Mouse (Mus musculus) hindbrain, embryonic 11.5 days (tissue): ENCODE measurements around the gene Ifitm10. TPM values are rescaled to one million over a fixed set of nuclear protein-coding genes. Genes with fewer than 3 reads are reported as not detected.
"Not testable (repeated sequence)": the region's sequence is repeated elsewhere in the genome, so short reads cannot be mapped to it uniquely, and the experiment has no call there.

Experiments
- ATAC-seq: fragments of 200-750 bp; cut with Nextera tagmentation; 2 replicates; pipeline ENCODE4 v1.8.0; 2017; ENCODE audit warnings: mild to moderate bottlenecking, moderate TSS enrichment, moderate library complexity; ENCODE audit not compliant: low FRiP score
- DNase-seq: peaks from one replicate; pipeline ENCODE4 v3.0.0-alpha.2; 2015; ENCODE audit warnings: low spot score
- H3K27ac ChIP-seq: fragments of 300-500 bp; sonication (generic); 2 replicates; pipeline ENCODE4 v1.5.1; 2014; ENCODE audit warnings: mild to moderate bottlenecking, low read depth, low read length
- H3K27me3 ChIP-seq: fragments of 300-500 bp; sonication (generic); 2 replicates; pipeline ENCODE4 v1.6.1; 2014; ENCODE audit warnings: mild to moderate bottlenecking, low read length, moderate library complexity, mixed read lengths; ENCODE audit not compliant: control insufficient read depth, insufficient read depth
- H3K36me3 ChIP-seq: fragments of 300-500 bp; sonication (generic); 2 replicates; pipeline ENCODE4 v1.6.1; 2014; ENCODE audit warnings: mild to moderate bottlenecking, low read length, moderate library complexity, mixed read lengths; ENCODE audit not compliant: control insufficient read depth, insufficient read depth
- H3K4me1 ChIP-seq: fragments of 300-500 bp; sonication (generic); replicated peaks from 2 replicates; pipeline ENCODE4 v1.6.1; 2014; ENCODE audit warnings: low read length, mixed read lengths; ENCODE audit not compliant: control insufficient read depth, insufficient read depth
- H3K4me2 ChIP-seq: fragments of 300-500 bp; sonication (generic); replicated peaks from 2 replicates; pipeline ENCODE4 v1.6.1; 2014; ENCODE audit warnings: mild to moderate bottlenecking, low read depth, low read length
- H3K4me3 ChIP-seq: fragments of 300-500 bp; sonication (generic); 2 replicates; pipeline ENCODE4 v1.5.1; 2014; ENCODE audit warnings: low read depth, low read length
- H3K9ac ChIP-seq: fragments of 300-500 bp; sonication (generic); 2 replicates; pipeline ENCODE4 v1.6.1; 2014; ENCODE audit warnings: low read depth, low read length
- H3K9me3 ChIP-seq: fragments of 300-500 bp; sonication (generic); 2 replicates; pipeline ENCODE4 v1.6.1; 2016; ENCODE audit warnings: low read length; ENCODE audit not compliant: control insufficient read depth
- WGBS: fragments of 180-500 bp; shearing (Covaris S2); extraction: QIAGEN DNeasy Blood & Tissue Kit; methylation state at CpG from one replicate; pipeline ENCODE4 v1.1.7; 2014; 5-methylcytosine and 5-hydroxymethylcytosine counted together
- polyA plus RNA-seq: library from polyadenylated mRNA; unstranded; fragments of >200 nt; fragmentation: Nextera tagmentation; extraction: Ambion mirVana; gene quantifications from 2 replicates; pipeline ENCODE4 v1.2.1, GENCODE M21; 2014

Gene Ifitm10
- polyA plus RNA-seq, 1 experiment from 2014 or later, result 0.39 TPM

- Histone ChIP-seq H3K27ac (no peak overlapping the region), H3K4me1 (no peaks in the 10 kb centered on the region), H3K27me3 (no peaks in the 10 kb centered on the region), H3K36me3 (no peaks in the 10 kb centered on the region), H3K4me2 (no peak overlapping the region), H3K9me3 (no peaks in the 10 kb centered on the region), H3K9ac (no peak overlapping the region), H3K4me3 (no peak overlapping the region)
- 43% methylated on average over 6 of the region's 6 CpGs for WGBS
- DNase-seq (peak; percentile 71), ATAC-seq (0 out of 2 replicates have a peak, but pooled peaks have one; percentile 27)
These were observed 57.0 kb downstream of the Ifitm10 start for GRCm38 (mm10) chr7:142316558-142316957.

GRCm38 (mm10) chr7:142314600-142315285 lies 58.8 kb downstream of the Ifitm10 start:
- WGBS, result 50% methylated on average over 5 of the region's 5 CpGs
- Histone ChIP-seq H3K36me3 (no peaks in the 10 kb centered on the region), H3K9ac (no peak overlapping the region), H3K4me1 (no peaks in the 10 kb centered on the region), H3K9me3 (no peaks in the 10 kb centered on the region), H3K4me3 (no peak overlapping the region), H3K4me2 (no peak overlapping the region), H3K27me3 (no peaks in the 10 kb centered on the region), H3K27ac (no peak overlapping the region)
- DNase-seq (no peak), ATAC-seq (no peak)

GRCm38 (mm10) chr7:142303929-142304328 lies 69.6 kb downstream of the Ifitm10 start:
- H3K4me3 ChIP-seq, ATAC-seq, DNase-seq, H3K9ac ChIP-seq, H3K9me3 ChIP-seq, H3K4me1 ChIP-seq, H3K4me2 ChIP-seq, H3K27ac ChIP-seq, H3K27me3 ChIP-seq, H3K36me3 ChIP-seq: not testable (repeated sequence)
- 84% methylated on average over 1 of the region's 1 CpGs for WGBS

GRCm38 (mm10) chr7:142303249-142303648 lies 70.3 kb downstream of the Ifitm10 start, which contains the start of gene Krtap5-4:
Gene Krtap5-4 (plus strand): TSS chr7:142303549.
- ATAC-seq, result no peak
- no peak within 1 kb of the TSS for H3K4me3 ChIP-seq
- no peaks in the 10 kb centered on the region for H3K4me1 ChIP-seq
- H3K27ac ChIP-seq, result no peak within 1 kb of the TSS
- no peak for DNase-seq
- no peaks in the 10 kb centered on the region for H3K27me3 ChIP-seq
- H3K9me3 ChIP-seq, result no peaks in the 10 kb centered on the region
- H3K9ac ChIP-seq, result no peak within 1 kb of the TSS
- no peak within 1 kb of the TSS for H3K4me2 ChIP-seq
- 76% methylated on average over 3 of the region's 3 CpGs for WGBS
- no peaks in the 10 kb centered on the region for H3K36me3 ChIP-seq

- H3K4me1 ChIP-seq, H3K4me3 ChIP-seq, H3K27ac ChIP-seq, ATAC-seq, H3K9ac ChIP-seq, H3K9me3 ChIP-seq, H3K27me3 ChIP-seq, H3K36me3 ChIP-seq, H3K4me2 ChIP-seq, DNase-seq: not testable (repeated sequence)
These were observed 76.5 kb downstream of the Ifitm10 start, which contains the start of gene Krtap5-1 for GRCm38 (mm10) chr7:142297018-142297417. Gene Krtap5-1 (minus strand): TSS chr7:142297118.

GRCm38 (mm10) chr7:142296108-142296507 lies 77.4 kb downstream of the Ifitm10 start:
- not testable (repeated sequence) for ATAC-seq, DNase-seq, H3K27me3 ChIP-seq, H3K9me3 ChIP-seq, H3K27ac ChIP-seq, H3K4me1 ChIP-seq, H3K4me3 ChIP-seq, H3K36me3 ChIP-seq, H3K9ac ChIP-seq, H3K4me2 ChIP-seq
- WGBS, result 38% methylated on average over 4 of the region's 4 CpGs

- H3K4me1 ChIP-seq, result no peaks in the 10 kb centered on the region
- no peak overlapping the region for H3K9ac ChIP-seq
- H3K4me2 ChIP-seq, result no peak overlapping the region
- H3K9me3 ChIP-seq, result no peaks in the 10 kb centered on the region
- no peak for ATAC-seq
- no peak for DNase-seq
- no peak overlapping the region for H3K27ac ChIP-seq
- H3K36me3 ChIP-seq, result no peaks in the 10 kb centered on the region
- H3K27me3 ChIP-seq, result no peaks in the 10 kb centered on the region
- no peak overlapping the region for H3K4me3 ChIP-seq
These were observed 78.1 kb downstream of the Ifitm10 start for GRCm38 (mm10) chr7:142295418-142295817.

GRCm38 (mm10) chr7:142293851-142294250 lies 79.7 kb downstream of the Ifitm10 start:
- not testable (repeated sequence) for H3K36me3 ChIP-seq, H3K4me1 ChIP-seq, ATAC-seq, H3K4me2 ChIP-seq, H3K4me3 ChIP-seq, H3K27me3 ChIP-seq, H3K27ac ChIP-seq, H3K9ac ChIP-seq, H3K9me3 ChIP-seq
- DNase-seq, result peak; percentile 62
- 0% methylated on average over 2 of the region's 2 CpGs for WGBS

GRCm38 (mm10) chr7:142285910-142286612 lies 87.5 kb downstream of the Ifitm10 start:
- not testable (repeated sequence) for H3K4me3 ChIP-seq, ATAC-seq, H3K27ac ChIP-seq, H3K27me3 ChIP-seq, H3K9ac ChIP-seq, DNase-seq, H3K9me3 ChIP-seq, H3K4me1 ChIP-seq, H3K36me3 ChIP-seq, H3K4me2 ChIP-seq
- 77% methylated on average over 9 of the region's 9 CpGs for WGBS
